Comparison of ENCODE assay signal across 14 mouse cellular contexts in the genomic region with DNA sequence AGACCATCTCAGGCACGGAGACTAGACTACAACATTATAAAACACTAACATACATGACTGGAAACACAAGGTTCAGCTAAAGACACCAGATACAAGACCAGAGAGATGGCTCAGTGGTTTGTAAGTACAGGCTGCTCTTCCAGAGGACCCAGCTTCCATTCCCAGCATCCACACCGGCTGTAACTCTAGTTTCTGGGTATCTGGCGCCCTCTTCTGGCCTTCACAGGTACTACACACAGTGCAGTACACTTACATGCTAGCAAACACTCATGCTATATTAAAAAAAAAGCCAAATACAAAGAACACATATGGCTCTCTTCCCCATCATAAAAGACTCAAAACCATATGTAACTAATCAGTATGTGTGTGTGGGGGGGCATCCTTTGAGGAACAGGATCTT. TPM values are rescaled to one million over a fixed set of nuclear protein-coding genes. Genes with fewer than 3 reads are reported as not detected.
A peak's percentile ranks its signal among the peaks of the same experiment; 100 is the strongest.
DNase-seq lines count a peak whose midpoint lies in the region; ATAC-seq and TF ChIP-seq lines count a peak whose summit lies in the region.
"Had no signal": no experiment of that assay in that cellular context is flagged by ENCODE, and none has a peak within 500 bp of the region (broad histone marks: within the 10 kb centered on the region; RNA-seq: fewer than 3 reads in every experiment).

No protein-coding gene starts in this region.

- H3K9ac ChIP-seq in forebrain, postnatal 0 days, result no peak overlapping the region
- no peak overlapping the region for H3K9ac ChIP-seq in forebrain, embryonic 13.5 days

- no peak overlapping the region for H3K4me3 ChIP-seq in forebrain, postnatal 0 days (ENCODE audit: low read depth, low read length)
- no peak overlapping the region for H3K4me3 ChIP-seq in forebrain, embryonic 13.5 days
- no peak overlapping the region for H3K4me3 ChIP-seq in lung, adult 2 months (replicated peaks; ENCODE audit: extremely low read depth, low read depth, low read length)
- H3K4me3 ChIP-seq in G1E (ENCODE audit: low read depth, low read length), result no peak overlapping the region

- peak; percentile 48 for TF ChIP-seq CTCF in forebrain, postnatal 0 days (IDR thresholded peaks at IDR 0.05; ENCODE audit: low read depth)
- peak; percentile 27; the same call in 1 of the 2 replicates for TF ChIP-seq CTCF in lung, adult 2 months (IDR thresholded peaks at IDR 0.05; ENCODE audit: insufficient read depth, low read length)
- TF ChIP-seq CTCF in G1E (IDR thresholded peaks at IDR 0.05; ENCODE audit: low read depth, low read length), result 0 out of 2 replicates have a peak, but pooled peaks have one; percentile 12

- no peak for ATAC-seq in forebrain, postnatal 0 days
- no peak for ATAC-seq in forebrain, embryonic 13.5 days
- no peak for ATAC-seq in G1E (ENCODE audit: extremely low read depth, insufficient number of reproducible peaks, low FRiP score, poor library complexity, severe bottlenecking)
- ATAC-seq in frontal cortex, adult (ENCODE audit: low TSS enrichment), result no peak

- TF ChIP-seq POLR2A in lung, adult 2 months (IDR thresholded peaks at IDR 0.05; ENCODE audit: borderline replicate concordance, extremely low read depth, low read depth, low read length), result no peak

- no peaks in the 10 kb centered on the region for H3K4me1 ChIP-seq in forebrain, postnatal 0 days (ENCODE audit: insufficient read depth)
- H3K4me1 ChIP-seq in forebrain, embryonic 13.5 days, result no peaks in the 10 kb centered on the region
- no peaks in the 10 kb centered on the region for H3K4me1 ChIP-seq in lung, adult 2 months (ENCODE audit: control insufficient read depth, insufficient read depth, low read length)
- H3K4me1 ChIP-seq in G1E (ENCODE audit: insufficient read depth, low read depth, low read length), result no peaks in the 10 kb centered on the region

- no peak for DNase-seq in forebrain, postnatal 0 days
- no peak for DNase-seq in lung, adult 2 months
- no peak for DNase-seq in lung, postnatal 36 days
- DNase-seq in G1E (ENCODE audit: low spot score) (no peak), adipocyte (ENCODE audit: low spot score) (no peak)
- DNase-seq in naive thymus-derived CD4-positive, alpha-beta T cell, adult 2 months (ENCODE audit: low read depth), result peak; percentile 50
- DNase-seq: adrenal gland, postnatal 36 days; cerebellum, adult 11-12 months; kidney, adult 8-10 months; lung, postnatal 10 days; thymus, adult 2 months had no signal

- no peak overlapping the region for H3K4me2 ChIP-seq in forebrain, postnatal 0 days (ENCODE audit: low read depth)
- H3K4me2 ChIP-seq in forebrain, embryonic 13.5 days, result no peak overlapping the region
- H3K4me2 ChIP-seq: midbrain, embryonic 11.5 days had no signal

- no peaks in the 10 kb centered on the region for H3K9me3 ChIP-seq in forebrain, postnatal 0 days (ENCODE audit: low read length)
- H3K9me3 ChIP-seq in forebrain, embryonic 13.5 days (replicated peaks), result no peaks in the 10 kb centered on the region
- peaks cover 3% of the 10 kb centered on the region; the same call in 1 of the 2 replicates for H3K9me3 ChIP-seq in G1E (replicated peaks)

- H3K36me3 ChIP-seq in forebrain, postnatal 0 days (ENCODE audit: insufficient read depth), result no peaks in the 10 kb centered on the region
- H3K36me3 ChIP-seq in forebrain, embryonic 13.5 days (ENCODE audit: poor library complexity, severe bottlenecking), result no peaks in the 10 kb centered on the region
- no peaks in the 10 kb centered on the region for H3K36me3 ChIP-seq in G1E (replicated peaks)

- no peaks in the 10 kb centered on the region for H3K27me3 ChIP-seq in forebrain, postnatal 0 days (ENCODE audit: insufficient read depth, low read length)
- no peaks in the 10 kb centered on the region for H3K27me3 ChIP-seq in forebrain, embryonic 13.5 days
- peaks cover 21% of the 10 kb centered on the region for H3K27me3 ChIP-seq in G1E (ENCODE audit: insufficient read depth, low read length)

- H3K27ac ChIP-seq in forebrain, postnatal 0 days (ENCODE audit: low read depth, low read length), result no peak overlapping the region
- H3K27ac ChIP-seq in forebrain, embryonic 13.5 days, result no peak overlapping the region

- WGBS in forebrain, postnatal 0 days, result 61% methylated on average over 3 of the region's 3 CpGs
- WGBS in forebrain, embryonic 13.5 days, result 70% methylated on average over 3 of the region's 3 CpGs
- 65% methylated on average over 3 of the region's 3 CpGs for WGBS in lung, adult 2 months

RNA-seq across cellular contexts. Expression of a gene that starts 22.3 kb away (rescaled TPM):
- total RNA-seq in forebrain, postnatal 0 days (2014; rRNA removed), result 38.5 and 46.6 TPM in 2 replicates
- 129 and 173 TPM in 2 replicates for polyA plus RNA-seq in forebrain, postnatal 0 days (2015; fragmentation: Nextera tagmentation; extraction: Ambion mirVana)
- polyA plus RNA-seq in forebrain, embryonic 13.5 days (2015; fragmentation: Nextera tagmentation; extraction: Ambion mirVana), result 250 and 261 TPM in 2 replicates
- polyA plus RNA-seq in lung, adult 2 months (2012; rRNA removed), result 19.4 and 31.0 TPM in 2 replicates
- 565 and 602 TPM in 2 replicates for total RNA-seq in G1E (2014; fragmentation: Nextera tagmentation)
- total RNA-seq in G1E (2017), result 76.2 and 98.8 TPM in 2 replicates
- 612 and 700 TPM in 2 replicates for polyA plus RNA-seq in G1E (2012)

RNA-seq across cellular contexts. Expression of a gene that starts 22.6 kb away (rescaled TPM):
- total RNA-seq in forebrain, postnatal 0 days (2014; rRNA removed), result 0.90 and 1.2 TPM in 2 replicates
- 0.63 and 0.86 TPM in 2 replicates for polyA plus RNA-seq in forebrain, postnatal 0 days (2015; fragmentation: Nextera tagmentation; extraction: Ambion mirVana)
- polyA plus RNA-seq in forebrain, embryonic 13.5 days (2015; fragmentation: Nextera tagmentation; extraction: Ambion mirVana), result 0.64 and 0.79 TPM in 2 replicates
- polyA plus RNA-seq in lung, adult 2 months (2012; rRNA removed), result 3.0 and 5.4 TPM in 2 replicates
- total RNA-seq in G1E (2014; fragmentation: Nextera tagmentation), result not detected in 2 replicates
- total RNA-seq in G1E (2017), result not detected in 2 replicates
- 0.43 TPM in 1 of 2 replicates, not detected in the other for polyA plus RNA-seq in G1E (2012)
- total RNA-seq: adrenal gland, postnatal 36 days had no signal

RNA-seq across cellular contexts. Expression of a gene that starts 58.2 kb away (rescaled TPM):
- total RNA-seq in forebrain, postnatal 0 days (2014; rRNA removed), result 52.4 and 67.3 TPM in 2 replicates
- 32.6 and 40.4 TPM in 2 replicates for polyA plus RNA-seq in forebrain, postnatal 0 days (2015; fragmentation: Nextera tagmentation; extraction: Ambion mirVana)
- polyA plus RNA-seq in forebrain, embryonic 13.5 days (2015; fragmentation: Nextera tagmentation; extraction: Ambion mirVana), result 14.8 and 20.9 TPM in 2 replicates
- 13.6 and 14.3 TPM in 2 replicates for polyA plus RNA-seq in lung, adult 2 months (2012; rRNA removed)
- 10.6 and 13.2 TPM in 2 replicates for total RNA-seq in G1E (2014; fragmentation: Nextera tagmentation)
- 7.8 and 8.6 TPM in 2 replicates for total RNA-seq in G1E (2017)
- 20.1 and 26.2 TPM in 2 replicates for polyA plus RNA-seq in G1E (2012)
